Mouse (Mus musculus) frontal cortex, adult (tissue): ENCODE measurements around the gene 4930550C14Rik.

Source experiments
- ATAC-seq: cut with Nextera tagmentation; 2 replicates; pipeline ENCODE4 v1.9.2; 2017; ENCODE audit warnings: mild to moderate bottlenecking, moderate library complexity, mixed read lengths; ENCODE audit not compliant: low TSS enrichment

4930550C14Rik gene

GRCm38 (mm10) chr9:53404050-53404752, 2.1 kb downstream of the 4930550C14Rik start:
- no peak for ATAC-seq

- peak; percentile 97 for ATAC-seq
Observed at GRCm38 (mm10) chr9:53404753-53405722, 2.9 kb downstream of the 4930550C14Rik start.

DNA sequence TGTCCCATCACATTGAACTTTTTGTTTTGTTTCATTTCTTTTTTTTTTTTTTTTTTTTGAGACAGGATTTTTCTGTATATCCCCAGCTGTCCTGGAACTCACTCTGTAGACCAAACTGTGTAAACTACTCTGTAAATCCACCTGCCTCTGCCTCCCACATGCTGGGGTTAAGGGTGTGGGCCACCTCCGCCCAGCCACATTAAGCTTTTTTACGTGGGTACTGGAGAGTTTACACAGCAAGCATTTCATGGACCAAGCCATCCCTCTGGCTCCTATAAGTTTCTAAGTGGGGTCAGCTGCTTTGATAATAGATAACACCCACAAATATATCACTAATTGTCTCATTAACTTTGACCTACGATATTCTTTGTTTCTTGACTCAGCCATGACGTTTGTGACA, 6.4 kb downstream of the 4930550C14Rik start:
- ATAC-seq = no peak

DNA sequence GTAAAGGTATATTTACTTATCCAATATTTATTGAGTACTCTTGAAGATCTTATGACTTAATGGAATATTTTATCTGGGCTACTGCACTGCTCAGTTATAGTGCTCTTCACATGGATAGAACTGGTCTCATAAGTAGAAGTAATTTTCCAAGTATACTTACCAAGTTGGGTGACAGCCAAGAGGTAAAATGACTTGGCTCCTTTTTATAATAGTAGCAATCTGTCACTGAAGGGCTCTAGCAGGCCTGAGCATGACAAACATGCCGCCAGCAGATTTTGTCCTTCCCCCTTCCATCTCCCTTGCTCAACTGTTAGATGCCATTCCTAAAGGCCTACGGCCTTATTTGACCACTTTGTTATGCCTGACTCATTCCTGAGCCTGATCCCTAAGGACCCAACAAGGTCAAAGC, 6.8 kb downstream of the 4930550C14Rik start:
- no peak for ATAC-seq

DNA sequence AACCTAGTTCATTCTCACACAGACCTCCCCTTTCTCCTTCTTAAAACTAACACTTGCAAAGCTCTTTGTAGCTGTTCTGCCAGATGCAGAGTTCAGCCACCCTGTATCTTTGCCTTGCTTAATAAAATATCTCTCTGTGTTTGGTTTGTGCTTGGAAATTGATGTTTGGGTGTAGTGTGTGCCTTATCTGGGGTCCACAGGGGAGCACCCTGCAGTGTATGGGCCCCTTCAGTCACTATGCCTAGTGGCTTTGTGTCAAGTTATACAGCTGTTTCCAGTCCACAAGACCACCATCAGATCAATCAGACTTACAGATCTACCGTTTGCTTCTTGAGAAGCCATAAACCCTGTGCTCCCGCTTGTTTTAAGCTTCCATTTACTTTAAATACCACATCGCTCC, 7.3 kb downstream of the 4930550C14Rik start:
- ATAC-seq = no peak

GRCm38 (mm10) chr9:53422133-53422896, 20.2 kb downstream of the 4930550C14Rik start:
- peak; percentile 52; the same call in 1 of the 2 replicates for ATAC-seq

DNA sequence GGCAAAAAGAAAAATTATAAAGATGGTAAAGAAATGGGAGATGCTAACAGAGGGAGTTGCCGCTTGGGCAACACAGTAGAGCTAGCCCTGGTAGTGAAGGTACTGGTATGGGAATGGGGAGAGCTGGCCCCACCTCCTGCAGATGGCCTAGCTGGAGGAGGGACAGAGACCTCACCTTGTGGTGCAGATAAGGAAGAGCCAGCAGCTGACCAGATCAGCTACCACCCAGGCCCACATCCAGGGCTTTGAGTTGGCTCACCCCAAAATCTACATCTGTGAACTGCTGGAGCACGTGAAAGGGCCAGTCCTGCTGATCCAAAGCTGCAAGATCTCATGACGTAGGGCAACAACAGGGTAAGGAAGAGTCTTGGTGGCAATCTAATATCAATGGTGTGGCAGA, 24.6 kb downstream of the 4930550C14Rik start:
- no peak for ATAC-seq

GRCm38 (mm10) chr9:53427638-53428037, 25.5 kb downstream of the 4930550C14Rik start:
- ATAC-seq = no peak

DNA sequence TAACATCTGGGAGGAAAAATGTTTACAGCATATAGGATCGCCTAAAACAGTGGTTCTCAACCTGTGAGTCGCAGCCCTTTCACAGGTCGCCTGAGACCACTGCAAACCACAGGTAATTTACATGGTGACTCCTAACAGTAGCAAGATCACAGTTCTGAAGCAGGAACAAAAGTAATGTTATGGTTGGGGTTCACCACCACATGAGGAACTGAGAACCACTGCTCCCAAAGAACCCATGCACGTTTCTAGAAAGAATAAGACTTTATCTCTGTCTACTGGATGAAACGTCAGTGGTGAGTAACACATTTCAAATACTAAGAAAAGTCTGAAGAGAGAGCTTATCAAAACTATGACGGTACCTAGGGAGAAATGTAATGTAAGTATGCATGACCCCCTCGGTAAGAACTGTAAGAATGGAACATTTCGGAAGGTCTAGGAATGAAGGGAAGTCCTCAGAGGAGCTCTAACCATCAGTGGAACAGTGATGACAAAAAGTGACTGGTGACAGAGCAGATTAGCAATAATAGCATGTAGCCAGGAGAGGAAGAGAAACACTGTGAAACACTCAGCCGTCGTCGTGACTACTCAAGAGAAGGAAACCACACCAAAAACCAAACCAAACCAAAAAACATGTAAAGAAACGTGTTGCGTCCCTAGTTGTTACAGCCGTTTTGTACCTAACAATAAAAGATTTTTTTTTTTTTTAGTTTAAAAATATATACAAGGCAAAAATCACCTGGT, 33.9 kb downstream of the 4930550C14Rik start:
- ATAC-seq = no peak

- ATAC-seq = no peak
Observed at GRCm38 (mm10) chr9:53450609-53451008, 48.5 kb downstream of the 4930550C14Rik start.

DNA sequence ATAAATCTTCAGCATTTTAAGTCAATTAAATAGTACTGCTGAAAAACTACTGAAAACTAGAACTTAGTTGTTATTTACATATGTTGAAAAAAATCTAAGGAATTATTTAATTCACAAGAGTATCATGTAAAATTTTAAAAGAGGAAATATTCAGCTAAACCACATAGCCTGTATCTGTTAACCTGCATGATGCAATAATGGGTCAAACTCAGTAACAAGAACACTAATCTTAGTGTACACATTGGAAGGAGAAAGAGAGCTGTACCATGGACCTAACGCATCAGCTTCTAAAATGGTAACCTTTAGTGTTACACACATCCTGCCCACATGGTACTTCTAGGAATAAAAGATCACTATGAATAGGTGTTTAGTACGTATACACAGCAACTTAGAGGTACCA, 49.9 kb downstream of the 4930550C14Rik start:
- ATAC-seq = no peak

GRCm38 (mm10) chr9:53472806-53473518, 70.8 kb downstream of the 4930550C14Rik start:
- no peak for ATAC-seq
